Mouse (Mus musculus): Measurements from ENCODE around the gene Ttc9c.

DNA sequence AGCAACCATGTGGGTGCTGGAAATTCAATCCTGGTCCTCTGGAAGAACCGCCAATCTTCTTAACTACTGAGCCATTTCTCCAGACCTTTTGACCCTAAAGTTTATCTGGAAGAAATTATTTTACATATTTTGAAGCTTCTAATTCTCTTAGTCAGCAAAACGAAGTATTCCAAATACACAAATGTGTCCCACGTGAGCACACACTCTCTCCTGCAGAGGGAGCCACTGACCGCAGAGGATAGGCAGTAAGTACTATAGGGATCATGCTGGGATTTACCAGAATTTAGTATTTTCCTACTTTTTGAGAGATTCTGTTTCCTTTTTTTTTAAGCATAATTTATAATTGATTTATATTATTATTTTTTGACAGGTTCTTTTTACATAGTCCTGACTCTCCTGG lies 38.6 kb upstream of the Ttc9c start:
- TF ChIP-seq CTCF (IDR thresholded peaks at IDR 0.05; ENCODE audit: low read depth, low read length) (peak; percentile 28; the same call in 1 of the 2 replicates), TAL1 (conservative IDR thresholded peaks at IDR 0.05; ENCODE audit: low read depth, low read length) (no peak), GATA1 (IDR thresholded peaks at IDR 0.05; ENCODE audit: borderline replicate concordance, low read length) (no peak), POLR2AphosphoS5 (IDR thresholded peaks at IDR 0.05; ENCODE audit: insufficient replicate concordance, low read depth, low read length) (no peak), GATA2 (IDR thresholded peaks at IDR 0.05; ENCODE audit: borderline replicate concordance, low read depth, low read length) (no peak)
